Mouse (Mus musculus) mouse embryonic stem cell (cell line): ENCODE data around the gene Ncdn.

Source experiments
- in situ Hi-C, 2 experiments: fragments of 300-500 bp; cut with MboI; formaldehyde crosslinking; loops; 1 replicate in 1 of 2; 3 replicates in 1 of 2; pipeline ENCODE4 v1.14.3; 2019 to 2020; ENCODE audit warnings: low sequenced_read_pairs in 2 of 2, low pct_unique_long_range_greater_than_20kb in 1 of 2, mixed read lengths in 1 of 2; ENCODE audit not compliant: unreplicated experiment in 1 of 2

Ncdn gene

DNA sequence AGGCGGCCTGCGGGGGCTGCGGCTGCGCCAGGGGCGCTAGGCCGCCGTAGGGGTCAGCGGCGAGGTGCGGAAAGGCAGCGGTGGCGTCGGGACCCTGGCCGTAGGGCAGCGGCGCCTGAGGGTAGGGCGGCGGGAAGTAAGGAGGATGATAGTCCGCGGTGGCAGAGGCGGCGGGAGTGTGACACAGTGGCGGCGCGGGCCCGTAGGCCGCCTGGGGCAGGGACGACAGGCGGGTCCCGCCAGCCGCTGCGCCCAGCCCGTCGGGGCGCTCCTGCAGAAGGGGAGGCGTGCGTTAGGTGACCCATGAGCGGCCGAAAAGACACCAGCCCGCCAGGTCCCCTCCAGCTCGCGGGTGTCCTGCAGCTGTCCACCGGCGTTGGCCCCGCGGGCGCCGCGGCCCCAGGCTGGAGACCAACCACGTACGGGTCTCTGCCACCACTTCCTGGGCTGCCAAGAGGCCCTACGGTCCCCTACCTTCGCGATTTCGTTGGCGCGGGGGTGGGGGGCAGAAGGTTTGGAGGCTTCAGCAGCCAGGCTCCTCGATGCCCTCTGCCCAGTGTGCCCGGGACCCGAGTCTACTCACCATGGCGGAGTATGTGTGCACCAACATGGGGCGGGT lies 17.7 kb downstream of the Ncdn start:
- in situ Hi-C loops, result no loop called here

DNA sequence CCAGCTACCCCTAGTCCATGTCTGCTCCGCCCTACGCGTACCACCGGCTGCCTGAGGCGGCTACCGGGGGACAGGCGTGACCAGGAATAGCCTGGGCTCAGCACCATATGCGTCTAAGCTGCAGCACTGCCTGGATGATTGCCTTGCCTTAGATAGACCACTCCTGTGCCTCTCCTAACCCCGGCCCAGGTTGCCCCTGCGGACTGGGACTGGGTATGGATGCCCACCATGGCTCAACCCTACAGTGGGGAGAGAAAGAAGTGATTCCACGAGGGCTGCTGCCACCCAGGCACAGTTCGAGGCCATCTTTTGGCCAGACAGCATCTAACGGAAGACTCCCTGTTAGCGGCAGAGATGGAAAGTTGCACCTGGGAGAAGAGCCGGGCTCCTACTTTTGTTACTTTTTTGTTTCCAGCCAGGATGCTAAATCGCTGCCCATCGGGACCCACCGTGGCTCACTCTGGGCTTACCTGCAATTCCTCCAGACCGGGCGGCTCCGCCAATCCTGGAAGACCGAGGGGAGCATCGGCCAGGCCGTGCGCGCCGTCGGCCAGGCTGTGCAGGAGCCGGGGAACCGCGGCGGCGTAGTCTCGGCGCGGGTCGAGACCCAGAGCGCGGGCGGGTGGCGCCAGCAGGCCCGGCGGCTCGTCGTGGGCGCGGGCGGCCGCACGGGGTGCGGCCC lies 18.4 kb downstream of the Ncdn start:
- in situ Hi-C loops, result no loop called here

DNA sequence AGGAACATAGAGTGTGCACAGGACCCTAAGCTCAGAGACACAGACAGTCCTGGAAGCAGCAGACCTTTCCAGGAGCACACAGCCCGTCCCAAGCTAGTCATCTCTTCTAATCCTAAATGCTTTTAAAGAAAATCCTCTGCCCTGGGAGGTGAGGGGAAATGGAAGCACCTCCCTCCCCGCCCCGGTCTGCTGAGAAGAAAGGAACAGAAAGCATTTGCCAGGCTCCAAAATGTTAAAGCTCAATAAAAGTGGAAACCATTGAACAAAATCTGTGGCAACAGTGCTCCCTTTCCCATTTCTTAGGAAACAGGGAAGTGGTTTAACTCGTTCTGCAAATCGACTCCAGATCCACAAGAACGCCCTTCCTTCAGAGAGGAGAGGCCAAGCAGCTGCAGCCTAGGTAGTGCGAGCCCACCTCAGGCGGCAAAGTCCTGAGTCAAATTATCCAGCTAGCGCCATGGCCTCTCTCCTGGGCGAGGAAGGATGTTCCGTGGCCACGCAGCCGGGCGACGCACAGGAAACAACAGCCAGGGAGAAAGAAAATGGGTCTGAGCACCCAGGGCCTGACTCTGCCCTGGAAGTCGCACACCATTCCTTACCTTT lies 19.1 kb downstream of the Ncdn start:
- in situ Hi-C loops, result no loop called here

DNA sequence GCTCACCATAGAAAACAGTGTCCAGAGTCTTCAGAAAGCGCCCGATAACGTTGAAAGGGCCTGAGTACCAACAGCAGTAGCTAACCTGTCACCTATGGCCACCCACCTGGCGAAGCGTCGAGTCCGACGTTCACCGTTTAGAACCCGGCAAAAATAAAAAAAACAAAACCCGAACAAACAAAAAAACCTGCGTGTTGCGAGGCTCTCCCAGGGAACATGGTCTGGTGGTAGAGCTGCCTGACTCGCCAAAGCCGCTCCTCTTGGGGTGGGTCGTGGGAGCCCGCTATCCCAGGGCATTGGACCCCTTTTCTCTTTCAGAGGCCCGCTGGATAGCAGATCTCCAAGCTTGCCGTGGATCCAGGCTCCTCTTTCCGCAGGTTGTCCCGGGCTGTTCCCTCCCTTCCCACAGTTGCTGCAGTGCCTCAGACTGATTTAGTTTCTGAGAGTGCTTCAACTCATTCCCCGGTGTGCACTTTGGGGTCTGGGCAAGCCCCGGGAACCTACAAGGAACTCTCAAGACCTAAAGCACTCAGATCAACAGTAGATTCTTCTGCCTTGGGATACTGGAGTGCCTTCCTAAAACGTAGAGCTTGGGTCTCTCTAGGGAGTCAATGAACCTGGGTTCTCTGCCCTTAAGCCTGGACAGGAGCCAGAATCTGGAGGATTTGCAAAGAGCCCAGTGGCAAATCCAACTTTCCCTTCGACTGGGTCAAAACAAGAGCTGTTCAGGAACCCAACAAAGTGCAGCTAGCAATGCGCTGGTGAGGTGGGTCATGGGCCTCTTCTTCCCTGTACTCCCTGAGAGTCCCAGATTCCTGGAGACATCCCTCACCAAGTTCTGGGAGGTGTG lies 20.5 kb downstream of the Ncdn start:
- in situ Hi-C loops, result no loop called here

DNA sequence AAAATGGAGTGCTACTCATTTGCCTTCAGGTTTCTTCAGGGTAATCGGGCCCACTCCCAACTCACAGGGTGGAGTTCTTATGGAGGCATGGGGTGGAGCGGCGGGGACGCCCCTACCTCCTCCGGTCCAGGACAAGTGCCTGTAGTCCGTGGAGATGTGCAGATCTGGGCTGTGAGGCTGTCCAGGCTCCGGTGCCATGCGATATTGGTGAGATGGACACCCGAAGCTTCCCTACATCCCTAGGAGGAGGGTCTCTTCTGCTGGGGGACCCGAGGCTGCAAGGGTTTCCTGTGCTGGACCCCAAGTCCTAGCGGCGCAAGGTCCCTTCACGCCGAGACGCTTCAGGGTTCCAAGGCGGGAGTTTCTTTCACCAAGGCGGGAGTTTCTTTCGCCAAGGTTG lies 21.1 kb downstream of the Ncdn start:
- in situ Hi-C loops, result no loop called here

DNA sequence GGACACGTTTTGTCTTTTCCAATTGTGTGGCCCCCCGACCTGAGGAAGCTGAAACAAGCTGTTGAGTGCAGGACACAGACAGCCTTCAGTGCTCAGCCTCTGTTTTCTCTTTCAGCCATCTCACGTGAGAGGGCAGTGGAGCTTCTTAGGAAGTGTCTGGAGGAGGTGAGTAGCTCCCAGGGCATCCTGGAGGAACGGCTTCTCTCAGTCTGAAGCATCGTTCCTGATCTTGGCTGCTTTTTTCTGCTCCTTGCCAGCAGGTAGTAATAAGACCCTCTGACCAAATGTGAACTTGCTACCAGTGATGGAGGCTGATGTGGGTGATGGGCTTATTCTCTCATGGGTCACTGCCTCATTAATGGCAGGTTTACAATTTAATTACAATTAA lies 45.8 kb downstream of the Ncdn start:
- in situ Hi-C loops, result no loop called here

DNA sequence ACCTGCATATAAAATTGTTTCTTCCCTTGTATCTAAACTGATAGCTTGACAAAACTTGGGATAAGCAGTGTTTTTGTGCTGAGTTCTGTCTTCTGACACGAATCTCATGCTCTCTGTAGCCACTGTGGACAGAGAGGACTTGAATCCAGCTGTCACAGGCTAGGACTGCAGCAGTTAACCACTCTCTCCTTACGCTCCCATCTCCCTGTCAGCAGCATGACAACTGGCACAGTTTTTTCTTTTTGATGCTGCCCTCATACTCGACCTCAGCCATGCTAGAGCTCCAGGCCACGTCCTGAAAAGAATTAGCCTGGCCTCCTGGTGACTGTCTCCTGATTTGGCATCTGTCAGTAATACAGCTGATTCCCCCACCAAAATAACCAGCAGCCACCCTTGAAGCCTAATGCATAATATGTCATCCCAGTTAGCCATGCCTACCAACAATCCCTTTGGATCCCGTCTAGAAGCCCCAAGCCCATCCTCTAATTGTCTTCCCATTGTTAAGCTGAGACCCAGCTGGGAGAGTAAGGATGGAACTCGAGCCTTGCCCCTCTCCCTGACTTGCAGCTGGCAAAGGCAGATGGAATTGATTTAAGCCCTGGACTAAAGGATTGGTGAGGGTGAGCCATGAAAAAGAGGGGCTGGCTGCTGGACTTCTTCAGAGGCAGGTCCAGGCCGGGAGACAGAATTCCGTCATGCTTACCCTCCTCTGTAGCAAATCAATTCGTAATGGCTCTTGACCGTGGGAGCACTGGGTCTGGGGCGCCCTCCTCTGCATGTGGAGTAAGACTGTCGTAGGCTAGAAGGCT lies 46.4 kb downstream of the Ncdn start:
- in situ Hi-C loops, result no loop called here

DNA sequence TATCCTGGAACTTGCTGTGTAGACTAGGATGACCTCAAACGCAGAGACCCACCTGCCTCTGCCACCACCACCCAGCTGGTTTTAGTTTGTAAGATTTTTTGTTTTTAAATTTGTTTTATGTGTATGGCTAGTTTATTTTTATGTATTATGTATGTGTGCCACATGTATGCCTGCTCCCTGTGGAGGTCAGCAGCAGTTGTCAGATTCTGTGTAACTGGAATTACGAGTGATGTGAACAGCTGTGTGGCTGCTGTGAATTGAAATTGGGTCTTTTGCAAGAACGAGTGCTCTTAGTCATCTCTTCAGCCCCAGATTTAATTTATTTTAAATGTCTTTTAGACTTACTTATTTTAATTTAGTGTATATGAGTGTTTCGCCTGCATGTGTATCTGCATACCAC lies 56.3 kb downstream of the Ncdn start:
- in situ Hi-C loops, result no loop called here
